Mouse (Mus musculus) thymus, adult 18-20 months (tissue): ENCODE measurements around the gene Ssr4.

Experiments used
- DNase-seq, 2 experiments: peaks; one replicate each; pipeline ENCODE4 v3.0.0; 2022; ENCODE audit warnings: mixed read lengths in 2 of 2

Gene Ssr4

DNA sequence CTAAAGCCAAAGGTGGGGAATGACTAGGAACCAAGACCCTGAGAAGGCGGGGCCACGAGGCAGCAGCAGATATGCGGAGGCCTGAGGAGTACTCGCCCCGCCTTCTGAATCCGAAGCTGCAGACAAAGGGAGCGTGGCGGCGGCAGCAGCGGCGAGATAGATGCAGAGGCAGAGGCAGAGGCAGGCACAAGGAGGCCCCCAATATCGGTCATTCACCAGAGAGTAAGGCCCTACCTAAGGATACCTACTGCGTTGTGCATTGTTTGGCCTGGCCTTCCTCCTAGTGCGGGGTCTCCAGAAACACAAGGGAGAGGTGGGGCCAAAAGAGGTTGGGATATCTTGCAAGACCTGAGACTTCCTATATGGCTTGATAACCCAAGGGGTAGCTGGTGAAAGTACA lies 28.2 kb downstream of the Ssr4 start:
- no peak for DNase-seq

DNA sequence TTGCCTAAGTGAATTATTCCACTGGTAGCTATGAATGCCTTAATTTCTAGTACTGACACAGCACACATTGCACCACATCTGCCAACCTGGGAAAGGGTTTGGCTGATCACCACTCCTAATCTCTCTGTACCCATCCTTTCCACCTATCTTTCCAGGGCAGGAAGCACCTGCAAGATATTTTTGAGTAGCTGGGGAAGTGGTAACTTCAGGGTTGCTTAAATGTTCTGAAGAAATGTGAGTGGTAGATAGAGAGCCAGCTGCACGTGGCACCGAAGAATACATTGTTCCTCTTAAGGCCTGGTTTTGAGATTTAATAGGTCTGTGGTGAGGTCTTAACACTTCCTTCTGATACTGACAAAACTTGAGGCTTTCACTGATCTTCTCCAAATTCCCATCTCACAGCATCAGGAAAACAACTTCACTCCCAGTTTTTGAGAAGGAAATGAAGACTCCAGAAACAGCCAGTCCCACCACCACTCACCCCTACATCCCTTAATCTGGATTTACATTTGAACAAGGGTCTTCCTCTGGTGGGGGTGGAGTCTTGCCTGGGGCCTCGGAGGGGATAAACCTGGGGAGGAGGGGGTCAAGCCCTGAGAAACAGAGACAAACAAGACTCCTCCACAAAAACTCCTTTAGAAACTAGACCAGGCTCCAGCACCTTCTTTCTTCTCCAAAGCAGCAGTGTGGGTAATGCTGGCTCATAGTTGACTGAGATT lies 29.9 kb downstream of the Ssr4 start:
- no peak for DNase-seq

DNA sequence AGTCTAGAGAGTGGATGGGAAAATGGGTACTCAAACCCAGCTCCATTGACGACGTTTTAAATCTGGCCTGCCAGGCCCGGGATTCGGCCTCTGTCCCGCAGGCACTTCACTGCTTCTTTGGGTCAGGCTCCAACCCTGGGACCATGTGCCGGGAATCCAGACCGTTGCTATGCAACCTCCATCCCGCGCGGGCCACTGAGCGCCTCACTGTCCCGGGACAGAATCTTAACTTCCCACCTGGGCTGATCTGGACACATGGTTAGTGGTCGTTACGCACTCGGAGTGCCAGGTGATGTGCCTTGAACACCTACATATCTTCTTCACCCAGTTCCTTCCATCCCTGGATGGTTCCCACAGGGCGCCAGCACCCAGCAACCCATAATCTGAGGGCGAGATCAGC lies 36.9 kb downstream of the Ssr4 start:
- no peak for DNase-seq

DNA sequence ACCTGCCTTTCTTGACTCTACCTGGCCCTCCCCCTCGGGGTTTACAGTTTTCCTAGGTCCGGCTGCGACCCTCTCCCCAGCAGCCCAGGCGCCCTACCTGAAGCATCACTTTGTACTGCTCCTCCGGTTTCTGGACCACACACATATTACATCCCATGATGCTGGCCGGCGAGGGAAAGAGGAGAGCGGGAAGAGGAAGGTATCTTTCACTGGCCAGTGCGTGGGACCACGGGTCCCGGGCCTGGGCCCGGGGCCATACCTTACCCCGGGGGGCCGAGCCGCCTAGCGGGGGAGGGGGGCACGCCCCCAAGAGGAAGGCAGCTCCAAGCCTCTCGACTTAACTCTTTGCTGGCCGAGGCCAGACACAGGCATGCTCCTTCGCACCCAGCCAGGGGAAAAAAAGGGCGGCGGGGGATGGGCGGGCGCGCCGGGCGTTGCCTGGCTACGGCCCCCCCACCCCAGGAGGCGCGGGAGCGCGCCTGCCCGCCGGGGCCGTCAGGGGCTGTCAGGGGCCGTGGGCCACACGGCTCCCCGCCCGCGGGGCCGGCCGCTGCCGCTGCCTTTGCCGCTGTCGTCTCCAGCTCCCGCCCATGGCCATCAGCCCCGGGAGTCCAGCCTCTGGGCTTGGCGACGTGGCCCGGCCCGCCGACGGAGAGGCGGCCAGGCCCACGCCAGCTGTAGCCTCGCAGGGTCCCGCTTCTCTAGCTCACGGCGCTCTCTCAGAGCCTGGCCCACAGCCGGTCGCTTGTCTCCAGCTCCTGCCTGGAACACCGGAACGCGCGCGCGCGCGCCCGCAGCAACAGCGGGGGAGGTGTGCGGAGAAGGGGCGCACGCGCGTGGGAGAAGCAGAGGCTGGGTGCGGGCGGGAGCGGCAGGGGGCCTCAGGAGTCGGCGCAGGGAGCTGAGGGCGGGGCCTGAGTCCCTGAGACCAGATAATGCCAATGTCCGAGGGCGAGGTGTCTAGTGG lies 37.6 kb downstream of the Ssr4 start, which contains the start of gene Pdzd4:
Gene Pdzd4 (minus strand): TSS at position 785 of the 967 bp plus-strand sequence.
- peak; percentile 34 to 41 for DNase-seq

DNA sequence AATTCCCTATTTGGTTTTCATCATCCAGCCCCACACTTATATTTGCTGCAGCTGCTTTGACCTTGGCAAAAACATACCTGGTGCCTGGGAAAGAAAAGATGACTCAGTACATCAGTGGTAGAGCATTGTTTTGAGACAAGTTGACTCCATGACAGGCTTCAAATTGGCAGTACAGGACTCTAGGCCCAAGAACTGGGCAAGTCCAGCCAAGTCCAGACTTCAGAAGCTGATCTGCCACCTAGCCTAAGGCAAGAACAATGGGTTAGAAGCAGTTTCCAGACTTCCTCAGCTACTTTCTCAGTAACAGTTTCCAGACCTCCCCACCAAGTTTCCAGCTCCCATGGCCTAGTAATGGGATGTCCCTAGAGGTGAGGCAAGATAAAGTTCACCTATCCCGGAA lies 48.9 kb downstream of the Ssr4 start:
- DNase-seq: no peak

DNA sequence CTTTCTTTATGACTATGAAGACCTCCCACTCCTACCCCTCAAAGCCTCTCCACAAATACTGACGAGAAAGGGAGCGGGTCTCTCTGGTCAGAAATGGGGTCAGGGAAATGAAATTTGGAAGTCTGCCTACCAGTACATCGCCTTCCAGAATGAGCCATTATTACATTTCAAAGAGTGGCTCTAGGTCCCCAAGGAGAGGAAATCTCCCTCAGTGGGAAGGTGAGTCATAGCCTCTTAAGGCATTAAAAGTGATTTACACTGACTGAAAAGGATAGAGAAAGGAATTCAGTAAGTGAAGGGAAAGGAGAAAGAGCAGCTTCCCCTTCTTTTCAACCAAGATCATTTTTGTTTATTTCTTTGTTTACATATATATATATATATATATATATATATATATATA lies 49.9 kb downstream of the Ssr4 start:
- DNase-seq: no peak
